Mouse (Mus musculus) spleen, adult 2 months (tissue): ENCODE measurements around the gene Agl. TPM values are rescaled to one million over a fixed set of nuclear protein-coding genes. Genes with fewer than 3 reads are reported as not detected.
A peak's percentile ranks its signal among the peaks of the same experiment; 100 is the strongest.
"Not testable (repeated sequence)": the region's sequence is repeated elsewhere in the genome, so short reads cannot be mapped to it uniquely, and the experiment has no call there.

ENCODE experiments used
- DNase-seq, 2 experiments: peaks; one replicate each; pipeline versions ENCODE4 v3.0.0 to v3.0.0-alpha.2; 2012 to 2021; ENCODE audit warnings: low spot score in 2 of 2, low read depth in 1 of 2
- H3K27ac ChIP-seq: fragments of 200-500 bp; 2 replicates; pipeline ENCODE4 v1.5.1; 2012; ENCODE audit warnings: low read length, inconsistent platforms; ENCODE audit not compliant: insufficient read depth
- H3K27me3 ChIP-seq: fragments of 200-500 bp; 2 replicates; pipeline ENCODE4 v1.6.1; 2012; ENCODE audit warnings: mild to moderate bottlenecking, moderate library complexity, low read length, inconsistent platforms; ENCODE audit not compliant: control insufficient read depth, insufficient read depth
- H3K36me3 ChIP-seq: fragments of 200-500 bp; 2 replicates; pipeline ENCODE4 v1.6.1; 2012; ENCODE audit warnings: mild to moderate bottlenecking, low read length, inconsistent platforms; ENCODE audit not compliant: control insufficient read depth, insufficient read depth
- H3K4me1 ChIP-seq: fragments of 200-500 bp; 2 replicates; pipeline ENCODE4 v1.6.1; 2011; ENCODE audit warnings: inconsistent platforms; ENCODE audit not compliant: control insufficient read depth, insufficient read depth, insufficient read length
- H3K4me3 ChIP-seq: fragments of 200-500 bp; 2 replicates; pipeline ENCODE4 v1.5.1; 2011; ENCODE audit warnings: mild to moderate bottlenecking, inconsistent platforms; ENCODE audit not compliant: insufficient read depth, insufficient read length; ENCODE audit errors: extremely low read depth
- CTCF ChIP-seq: fragments of 200-500 bp; IDR thresholded peaks from 2 replicates; pipeline ENCODE4 v1.5.1; 2011; ENCODE audit warnings: mild to moderate bottlenecking, inconsistent platforms; ENCODE audit not compliant: insufficient read depth, insufficient read length, insufficient replicate concordance; ENCODE audit errors: extremely low read depth
- POLR2A ChIP-seq: fragments of 200-500 bp; IDR thresholded peaks from 2 replicates; pipeline ENCODE4 v1.6.1; 2011; ENCODE audit warnings: low read depth, low read length, inconsistent platforms
- WGBS: fragments of 180-500 bp; shearing (Covaris S2); methylation state at CpG from one replicate; pipeline ENCODE4 v1.1.7; 2018; 5-methylcytosine and 5-hydroxymethylcytosine counted together
- polyA plus RNA-seq: library from polyadenylated mRNA; depleted of rRNA; stranded (reverse); fragments of >200 nt; gene quantifications from 2 replicates; pipeline ENCODE4 v1.2.3, GENCODE M21; 2012

Gene Agl
- polyA plus RNA-seq, 1 experiment: 2.5 TPM

DNA sequence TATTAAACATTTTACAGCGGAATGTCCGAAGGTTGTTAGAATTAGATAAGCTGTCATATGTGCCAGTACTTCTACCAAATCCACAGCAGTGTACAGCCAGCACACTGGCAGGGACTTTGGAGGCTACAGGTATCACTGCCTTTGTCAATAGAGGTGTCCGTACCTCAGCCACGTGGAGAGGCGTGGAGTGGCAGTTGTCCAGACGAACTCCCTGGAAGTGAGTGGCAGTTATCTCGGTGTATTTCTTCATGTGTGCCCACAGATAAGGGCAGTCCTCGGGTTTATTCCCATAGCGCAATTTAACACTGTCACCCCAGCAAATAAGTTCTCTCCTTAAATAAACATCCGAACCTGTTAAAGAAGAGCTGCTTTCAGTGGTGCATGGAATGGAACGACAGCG is 23.7 kb downstream of the Agl start:
- H3K4me3 ChIP-seq: no peak overlapping the region
- H3K4me1 ChIP-seq: no peaks in the 10 kb centered on the region
- TF ChIP-seq CTCF (no peak), POLR2A (no peak)
- no peak overlapping the region for H3K27ac ChIP-seq
- no peaks in the 10 kb centered on the region for H3K27me3 ChIP-seq
- peaks cover 20% of the 10 kb centered on the region for H3K36me3 ChIP-seq
- 84% methylated on average over 12 of the region's 12 CpGs for WGBS
- DNase-seq: no peak

- DNase-seq: no peak
- Histone ChIP-seq H3K4me3 (no peak overlapping the region), H3K36me3 (peaks cover 7% of the 10 kb centered on the region), H3K27me3 (no peaks in the 10 kb centered on the region), H3K27ac (no peak overlapping the region), H3K4me1 (no peaks in the 10 kb centered on the region)
- WGBS: 82% methylated on average over 2 of the region's 2 CpGs
- no peak for TF ChIP-seq POLR2A
- TF ChIP-seq CTCF: no peak
Observed at GRCm38 (mm10) chr3:116776961-116777360, 31.0 kb downstream of the Agl start.

- Histone ChIP-seq H3K27me3 (no peaks in the 10 kb centered on the region), H3K27ac (no peak overlapping the region), H3K4me3 (no peak overlapping the region), H3K4me1 (no peaks in the 10 kb centered on the region), H3K36me3 (peaks cover 9% of the 10 kb centered on the region; the same call in 1 of the 2 replicates)
- WGBS: 95% methylated on average over 12 of the region's 12 CpGs
- TF ChIP-seq CTCF (no peak), POLR2A (no peak)
- no peak for DNase-seq
Observed at GRCm38 (mm10) chr3:116773836-116774235, 34.1 kb downstream of the Agl start.

DNA sequence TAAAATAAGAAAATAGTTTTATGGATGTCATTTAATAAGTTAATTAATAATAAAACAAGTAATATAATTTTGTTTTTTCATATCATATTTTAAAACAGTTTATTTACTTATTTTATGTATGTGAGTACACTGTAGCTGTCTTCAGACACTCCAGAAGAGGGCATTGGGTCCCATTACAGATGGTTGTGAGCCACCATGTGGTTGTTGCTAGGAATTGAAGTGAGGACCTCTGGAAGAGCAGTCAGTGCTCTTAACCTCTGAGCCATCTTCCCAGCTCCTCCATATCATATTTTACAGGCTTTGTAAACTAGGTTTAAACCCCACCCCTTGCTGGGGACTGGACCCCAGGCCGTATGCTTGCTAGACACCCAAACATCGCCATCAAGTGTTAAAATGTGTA is 36.4 kb downstream of the Agl start:
- Histone ChIP-seq H3K27me3 (no peaks in the 10 kb centered on the region), H3K27ac (no peak overlapping the region), H3K36me3 (peaks cover 8% of the 10 kb centered on the region; the same call in 1 of the 2 replicates), H3K4me1 (no peaks in the 10 kb centered on the region), H3K4me3 (no peak overlapping the region)
- DNase-seq: no peak
- TF ChIP-seq CTCF (no peak), POLR2A (no peak)
- 89% methylated on average over 2 of the region's 2 CpGs for WGBS

DNA sequence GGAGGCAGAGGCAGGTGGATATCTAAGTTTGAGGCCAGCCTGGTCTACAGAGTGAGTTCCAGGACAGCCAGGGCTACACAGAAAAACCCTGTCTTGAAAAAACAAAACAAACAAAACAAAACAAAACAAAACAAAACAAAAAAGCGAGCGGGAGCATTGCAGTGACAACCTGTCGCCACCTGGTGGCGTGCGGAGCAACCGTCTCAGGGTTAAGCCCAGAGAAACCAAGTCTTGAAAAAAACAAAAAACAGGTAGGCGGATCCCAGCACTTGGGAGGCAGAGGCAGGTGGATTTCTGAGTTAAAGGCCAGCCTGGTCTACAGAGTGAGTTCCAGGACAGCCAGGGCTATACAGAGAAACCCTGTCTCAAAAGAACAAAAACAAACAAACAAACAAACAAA is 41.0 kb downstream of the Agl start:
- H3K4me1 ChIP-seq, H3K27ac ChIP-seq, H3K4me3 ChIP-seq, H3K36me3 ChIP-seq, H3K27me3 ChIP-seq: not testable (repeated sequence)
- 89% methylated on average over 7 of the region's 7 CpGs for WGBS
- peak; percentile 2 to 8 for DNase-seq
- peak; percentile 41; the same call in 1 of the 2 replicates for TF ChIP-seq CTCF

- H3K4me1 ChIP-seq: no peaks in the 10 kb centered on the region
- no peaks in the 10 kb centered on the region for H3K27me3 ChIP-seq
- no peak overlapping the region for H3K27ac ChIP-seq
- no peak for DNase-seq
- TF ChIP-seq POLR2A (no peak), CTCF (no peak)
- no peak overlapping the region for H3K4me3 ChIP-seq
- peaks cover 15% of the 10 kb centered on the region for H3K36me3 ChIP-seq
- 94% methylated on average over 8 of the region's 8 CpGs for WGBS
Observed at GRCm38 (mm10) chr3:116752818-116753217, 55.1 kb downstream of the Agl start.

GRCm38 (mm10) chr3:116751191-116751860 is 56.6 kb downstream of the Agl start:
- DNase-seq: peak; percentile 12 to 46
- Histone ChIP-seq H3K4me1 (no peaks in the 10 kb centered on the region), H3K36me3 (peaks cover 11% of the 10 kb centered on the region), H3K27ac (no peak overlapping the region), H3K4me3 (no peak overlapping the region), H3K27me3 (no peaks in the 10 kb centered on the region)
- 92% methylated on average over 4 of the region's 4 CpGs for WGBS
- TF ChIP-seq CTCF (peak; percentile 17; the same call in 1 of the 2 replicates), POLR2A (no peak)
